Mouse (Mus musculus) ES-Bruce4 (cell line): ENCODE measurements around the gene Tmem247.

Experiments used
- CTCF ChIP-seq: IDR thresholded peaks from one replicate; pipeline ENCODE4 v1.8.1; 2011; ENCODE audit warnings: low read depth, low read length
- POLR2A ChIP-seq: IDR thresholded peaks from one replicate; pipeline ENCODE4 v1.8.1; 2011; ENCODE audit warnings: low read length; ENCODE audit not compliant: insufficient read depth

DNA sequence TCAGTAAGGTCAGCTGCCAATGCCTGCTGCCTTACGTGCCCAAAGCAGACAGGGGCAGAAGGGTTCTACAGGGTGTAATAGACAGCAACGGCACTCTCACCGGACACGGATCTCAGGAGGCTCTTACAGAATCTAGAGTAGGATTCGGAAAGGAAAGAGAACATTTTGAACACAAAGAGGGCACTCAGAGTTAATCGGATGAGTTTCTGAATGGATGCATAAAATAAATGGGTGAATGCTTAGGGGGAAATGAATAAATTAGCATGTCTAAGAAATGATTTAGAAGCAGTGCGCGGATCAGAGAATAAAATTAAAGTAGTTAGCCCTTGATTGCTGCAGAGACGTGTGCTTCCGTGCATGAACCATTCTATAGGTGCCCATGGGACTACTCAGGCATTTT, 37.1 kb upstream of the Tmem247 start:
- TF ChIP-seq CTCF = no peak
- TF ChIP-seq POLR2A = no peak
